Mouse (Mus musculus) erythroblast, embryonic 14.5 days (primary cell): ENCODE measurements at regions not wholly inside any gene's neighbourhood (a gene's known extent, or its start where the extent isn't known, plus 50 kb on each side); places are given as distances from the start of the nearest gene placed in this dataset.

Experiments
- GATA1 ChIP-seq: IDR thresholded peaks from 2 replicates; pipeline ENCODE4 v1.6.1; 2012; ENCODE audit warnings: low read length, inconsistent platforms, mixed read lengths
- TAL1 ChIP-seq: IDR thresholded peaks from 3 replicates; pipeline ENCODE4 v1.6.1; 2012; ENCODE audit warnings: low read length, inconsistent platforms, mixed read lengths

DNA sequence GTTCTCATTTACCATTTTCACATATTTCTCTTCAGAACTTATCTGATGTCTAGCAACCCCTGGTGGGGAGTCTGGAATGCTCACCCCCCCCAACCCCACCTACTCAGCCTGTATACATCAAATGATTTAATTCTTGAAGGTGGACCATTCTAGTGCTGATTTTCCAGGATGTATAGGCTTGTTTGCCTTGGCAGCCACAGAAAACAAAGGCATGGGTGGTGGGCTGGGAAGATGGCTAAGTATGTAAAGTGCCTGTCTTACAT lies 305.7 kb downstream of the Ets1 start:
- TF ChIP-seq GATA1 (no peak), TAL1 (no peak)
